Mouse (Mus musculus) stomach, embryonic 14.5 days (tissue): ENCODE results near the gene Fkbp9. TPM values are rescaled to one million over a fixed set of nuclear protein-coding genes. Genes with fewer than 3 reads are reported as not detected.

Experiments used
- ATAC-seq: fragments of 200-750 bp; cut with Nextera tagmentation; 2 replicates; pipeline ENCODE4 v1.8.0; 2017; ENCODE audit warnings: low read depth, moderate TSS enrichment; ENCODE audit not compliant: insufficient number of reproducible peaks, insufficient read depth, low FRiP score
- H3K27ac ChIP-seq: fragments of 300-500 bp; sonication (generic); 2 replicates; pipeline ENCODE4 v1.5.1; 2014; ENCODE audit warnings: mild to moderate bottlenecking, low read length, moderate library complexity, mixed read lengths
- H3K27me3 ChIP-seq: fragments of 300-500 bp; sonication (generic); 2 replicates; pipeline ENCODE4 v1.6.1; 2014; ENCODE audit warnings: low read length, control low read depth, mixed read lengths; ENCODE audit not compliant: control insufficient read depth, insufficient read depth
- H3K36me3 ChIP-seq: fragments of 300-500 bp; sonication (generic); 2 replicates; pipeline ENCODE4 v1.6.1; 2014; ENCODE audit warnings: mild to moderate bottlenecking, control low read depth, low read length, moderate library complexity, mixed read lengths; ENCODE audit not compliant: control insufficient read depth, insufficient read depth
- H3K4me1 ChIP-seq: fragments of 300-500 bp; sonication (generic); 2 replicates; pipeline ENCODE4 v1.6.1; 2014; ENCODE audit warnings: low read length, control low read depth, mixed read lengths; ENCODE audit not compliant: control insufficient read depth, insufficient read depth
- H3K4me2 ChIP-seq: fragments of 300-500 bp; sonication (generic); replicated peaks from 2 replicates; pipeline ENCODE4 v1.6.1; 2014; ENCODE audit warnings: low read depth, low read length, control low read depth
- H3K4me3 ChIP-seq: fragments of 300-500 bp; sonication (generic); 2 replicates; pipeline ENCODE4 v1.5.1; 2014; ENCODE audit warnings: low read depth, low read length, control low read depth
- H3K9ac ChIP-seq: fragments of 300-500 bp; sonication (generic); replicated peaks from 2 replicates; pipeline ENCODE4 v1.6.1; 2014; ENCODE audit warnings: low read depth, mild to moderate bottlenecking, control low read depth, low read length, moderate library complexity, mixed read lengths
- H3K9me3 ChIP-seq: fragments of 300-500 bp; sonication (generic); 2 replicates; pipeline ENCODE4 v1.6.1; 2016; ENCODE audit warnings: low read depth, low read length, control low read depth; ENCODE audit not compliant: control insufficient read depth
- WGBS: fragments of 180-500 bp; shearing (Covaris S2); extraction: QIAGEN DNeasy Blood & Tissue Kit; methylation state at CpG from one replicate; pipeline ENCODE4 v1.1.7; 2014; 5-methylcytosine and 5-hydroxymethylcytosine counted together
- polyA plus RNA-seq: library from polyadenylated mRNA; unstranded; fragments of >200 nt; fragmentation: Nextera tagmentation; extraction: Ambion mirVana; gene quantifications from 2 replicates; pipeline ENCODE4 v1.2.1, GENCODE M21; 2014

Fkbp9 gene
- polyA plus RNA-seq, 1 experiment from 2014 or later, result 149 TPM

DNA sequence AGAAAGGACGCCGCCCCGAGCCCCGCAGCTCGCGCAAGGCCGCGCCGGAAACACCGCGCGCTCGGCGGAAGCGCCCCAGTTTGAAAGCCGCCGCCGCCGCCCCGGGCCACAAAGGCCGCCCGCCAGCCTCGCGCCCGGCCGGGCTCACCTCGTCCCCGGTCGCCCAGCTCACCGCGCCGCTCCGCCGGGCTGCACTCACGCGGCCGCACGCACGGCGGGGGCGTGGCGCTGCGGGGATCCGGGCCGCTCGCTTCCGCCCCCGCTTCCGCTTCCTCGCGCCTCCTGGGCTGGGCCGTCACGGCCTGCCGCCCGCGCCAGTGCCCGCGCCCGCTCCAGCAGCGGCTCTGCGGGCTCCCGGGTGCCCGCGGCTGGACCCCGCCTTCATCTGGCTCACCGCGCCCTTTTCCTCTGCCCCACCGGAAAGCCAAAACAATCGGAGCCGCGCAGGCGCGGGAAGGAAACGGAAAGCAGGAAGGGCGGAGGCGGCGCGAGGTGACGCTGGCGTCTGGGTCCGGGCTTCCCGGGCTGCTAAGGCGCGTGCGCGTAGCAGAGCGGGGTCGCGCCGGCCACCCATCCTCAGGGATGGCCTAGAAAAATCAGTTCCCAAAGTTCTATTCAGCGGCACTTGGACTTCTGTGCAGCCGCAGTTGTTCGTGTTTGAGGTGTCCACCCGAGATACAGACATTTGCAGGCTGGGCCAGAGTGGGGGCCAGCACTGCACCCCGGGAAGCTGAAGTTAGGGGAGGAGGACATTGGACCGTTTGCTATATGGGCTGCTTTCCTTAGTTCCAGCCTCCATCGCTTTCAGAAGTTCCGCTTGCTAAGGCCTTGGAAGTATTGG, 34.3 kb upstream of the Fkbp9 start, which contains the start of gene Kbtbd2:
Gene Kbtbd2 (minus strand): TSS at position 503 of the 841 bp plus-strand sequence.
- no peaks in the 10 kb centered on the region for H3K27me3 ChIP-seq
- peak within 1 kb of the TSS; percentile 84 for H3K4me2 ChIP-seq
- peak within 1 kb of the TSS; percentile 90 for H3K9ac ChIP-seq
- H3K27ac ChIP-seq, result peak within 1 kb of the TSS; percentile 99
- H3K36me3 ChIP-seq, result no peaks in the 10 kb centered on the region
- under 1% methylated on average over 92 of the region's 98 CpGs for WGBS
- ATAC-seq, result peak; percentile 94
- peak within 1 kb of the TSS; percentile 81 for H3K4me3 ChIP-seq
- peaks cover 5% of the 10 kb centered on the region; the same call in 1 of the 2 replicates for H3K4me1 ChIP-seq
- no peaks in the 10 kb centered on the region for H3K9me3 ChIP-seq

DNA sequence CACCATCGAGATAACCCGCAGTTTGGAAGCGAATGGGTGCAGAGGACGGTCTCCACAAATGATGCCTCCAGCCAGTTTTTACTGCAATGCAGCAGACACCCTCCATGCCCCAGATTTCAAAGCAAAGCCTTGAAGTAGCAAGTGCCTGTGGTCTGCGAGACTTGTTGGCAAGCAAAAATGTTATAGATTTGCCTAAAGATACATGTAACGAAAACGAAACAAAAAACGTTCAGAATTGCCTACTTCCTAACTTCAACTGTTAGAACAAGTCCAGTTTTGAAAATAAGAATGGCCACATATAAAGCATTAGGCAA, 33.8 kb upstream of the Fkbp9 start:
- peak overlapping the region; percentile 99 for H3K27ac ChIP-seq
- ATAC-seq, result no peak
- H3K4me1 ChIP-seq, result peaks cover 5% of the 10 kb centered on the region; the same call in 1 of the 2 replicates
- WGBS, result 16% methylated on average over 8 of the region's 8 CpGs
- peak overlapping the region; percentile 90 for H3K9ac ChIP-seq
- H3K27me3 ChIP-seq, result no peaks in the 10 kb centered on the region
- no peaks in the 10 kb centered on the region for H3K9me3 ChIP-seq
- H3K4me3 ChIP-seq, result peak overlapping the region; percentile 81
- peak overlapping the region; percentile 84 for H3K4me2 ChIP-seq
- H3K36me3 ChIP-seq, result no peaks in the 10 kb centered on the region

DNA sequence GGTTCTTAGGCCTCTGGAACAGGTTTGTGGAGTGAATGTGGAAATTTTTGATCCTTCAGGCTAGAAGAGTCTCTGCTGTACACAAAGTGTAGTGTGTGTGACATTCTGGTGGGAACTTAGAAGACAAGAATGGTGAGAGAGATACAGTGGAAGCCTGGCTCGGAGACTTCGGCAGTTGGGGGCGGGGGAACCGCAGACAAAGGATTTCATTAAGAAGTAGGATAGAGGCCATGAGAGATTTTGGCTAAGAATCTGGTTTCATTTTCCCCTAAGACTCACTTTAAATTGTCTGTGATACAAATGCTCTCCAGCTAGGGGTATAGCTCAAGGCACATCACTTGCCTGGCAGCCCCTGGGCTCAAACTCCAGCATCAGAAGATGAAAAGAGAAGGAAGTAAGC, 26.8 kb upstream of the Fkbp9 start:
- H3K9ac ChIP-seq, result no peak overlapping the region
- no peak overlapping the region for H3K27ac ChIP-seq
- no peak overlapping the region for H3K4me2 ChIP-seq
- no peak for ATAC-seq
- H3K4me1 ChIP-seq, result no peaks in the 10 kb centered on the region
- no peaks in the 10 kb centered on the region for H3K27me3 ChIP-seq
- no peaks in the 10 kb centered on the region for H3K9me3 ChIP-seq
- 80% methylated on average over 4 of the region's 4 CpGs for WGBS
- no peak overlapping the region for H3K4me3 ChIP-seq
- no peaks in the 10 kb centered on the region for H3K36me3 ChIP-seq

DNA sequence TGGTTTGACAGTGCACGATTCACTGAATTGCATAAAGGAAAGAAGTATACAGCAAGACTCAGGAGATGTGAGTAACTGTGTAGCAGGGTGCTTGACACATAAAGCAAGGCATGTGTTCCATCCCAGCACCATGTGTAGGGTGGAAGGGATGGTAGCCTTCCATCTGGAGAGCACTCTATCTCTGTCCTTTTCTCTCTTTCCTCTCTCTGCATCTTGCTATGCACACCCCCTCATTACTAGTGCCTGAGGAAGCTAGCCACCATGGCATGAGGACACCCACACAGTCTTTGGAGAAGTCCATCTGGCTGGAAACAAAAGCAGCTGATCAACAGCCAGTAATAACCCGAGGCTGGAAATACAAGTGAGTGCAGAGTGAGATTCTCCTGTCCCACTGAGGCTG, 25.7 kb upstream of the Fkbp9 start:
- Histone ChIP-seq H3K36me3 (no peaks in the 10 kb centered on the region), H3K4me1 (no peaks in the 10 kb centered on the region), H3K9me3 (no peaks in the 10 kb centered on the region), H3K4me2 (no peak overlapping the region), H3K4me3 (no peak overlapping the region), H3K9ac (no peak overlapping the region), H3K27ac (no peak overlapping the region), H3K27me3 (no peaks in the 10 kb centered on the region)
- WGBS, result 73% methylated on average over 2 of the region's 2 CpGs
- ATAC-seq, result no peak

DNA sequence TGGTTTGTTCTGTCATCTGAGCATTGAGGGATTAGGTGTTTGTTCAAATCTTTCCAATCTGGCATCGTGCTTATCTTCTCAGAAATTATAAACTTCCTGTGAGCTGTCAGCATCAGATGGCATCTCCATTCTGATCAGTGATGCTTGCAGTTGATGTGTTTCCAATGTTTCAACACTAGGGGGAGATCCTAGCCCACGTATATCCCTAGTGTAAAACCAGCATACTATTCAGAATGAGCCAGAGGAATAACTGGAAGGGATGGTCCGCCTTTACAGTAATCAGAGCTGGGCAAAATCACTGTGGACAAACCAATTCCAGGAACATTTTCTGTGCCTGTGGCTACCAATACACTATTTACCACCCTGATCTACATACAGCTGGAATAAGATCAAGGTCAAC, 23.2 kb upstream of the Fkbp9 start:
- Histone ChIP-seq H3K27me3 (no peaks in the 10 kb centered on the region), H3K36me3 (no peaks in the 10 kb centered on the region), H3K4me1 (no peaks in the 10 kb centered on the region), H3K4me3 (no peak overlapping the region), H3K9me3 (no peaks in the 10 kb centered on the region), H3K9ac (no peak overlapping the region), H3K27ac (no peak overlapping the region), H3K4me2 (no peak overlapping the region)
- 14% methylated on average over 3 of the region's 3 CpGs for WGBS
- ATAC-seq, result peak; percentile 78; the same call in 1 of the 2 replicates

DNA sequence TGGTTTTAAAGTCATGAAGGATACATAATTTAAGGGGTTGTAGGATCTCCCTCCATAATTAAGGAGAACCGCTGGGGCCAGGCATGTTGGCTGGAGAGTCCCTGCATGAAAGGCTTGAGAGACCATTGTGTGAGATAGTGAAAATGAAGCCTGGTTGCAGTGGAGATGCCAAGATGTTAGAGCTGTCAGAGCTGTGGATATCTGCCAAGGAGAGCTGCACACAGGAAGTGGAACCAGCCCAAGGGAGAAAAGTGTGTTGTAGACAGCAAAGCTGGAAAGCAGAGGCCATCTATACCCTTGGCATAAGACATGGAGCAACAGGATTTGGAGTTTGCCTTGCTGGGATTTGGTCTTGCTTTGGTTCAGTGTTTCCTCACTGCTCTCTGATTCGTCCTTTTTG, 18.5 kb upstream of the Fkbp9 start:
- no peak overlapping the region for H3K27ac ChIP-seq
- 75% methylated on average over 2 of the region's 2 CpGs for WGBS
- H3K9ac ChIP-seq, result no peak overlapping the region
- H3K9me3 ChIP-seq, result no peaks in the 10 kb centered on the region
- H3K27me3 ChIP-seq, result no peaks in the 10 kb centered on the region
- no peak overlapping the region for H3K4me3 ChIP-seq
- H3K4me2 ChIP-seq, result no peak overlapping the region
- no peaks in the 10 kb centered on the region for H3K4me1 ChIP-seq
- ATAC-seq, result no peak
- no peaks in the 10 kb centered on the region for H3K36me3 ChIP-seq

GRCm38 (mm10) chr6:56818436-56819123, 13.3 kb upstream of the Fkbp9 start:
- no peaks in the 10 kb centered on the region for H3K36me3 ChIP-seq
- no peaks in the 10 kb centered on the region for H3K27me3 ChIP-seq
- H3K4me1 ChIP-seq, result no peaks in the 10 kb centered on the region
- no peak for ATAC-seq
- H3K27ac ChIP-seq, result no peak overlapping the region
- H3K4me3 ChIP-seq, result no peak overlapping the region
- WGBS, result 72% methylated on average over 5 of the region's 5 CpGs
- H3K4me2 ChIP-seq, result no peak overlapping the region
- no peak overlapping the region for H3K9ac ChIP-seq
- H3K9me3 ChIP-seq, result no peaks in the 10 kb centered on the region

GRCm38 (mm10) chr6:56819124-56819487, 12.8 kb upstream of the Fkbp9 start:
- Histone ChIP-seq H3K9me3 (no peaks in the 10 kb centered on the region), H3K4me2 (no peak overlapping the region), H3K36me3 (no peaks in the 10 kb centered on the region), H3K4me1 (no peaks in the 10 kb centered on the region), H3K27ac (no peak overlapping the region), H3K4me3 (no peak overlapping the region), H3K9ac (no peak overlapping the region), H3K27me3 (no peaks in the 10 kb centered on the region)
- WGBS, result 85% methylated on average over 2 of the region's 2 CpGs
- ATAC-seq, result no peak
